Mouse (Mus musculus) monocyte, adult 5-6 weeks (primary cell): ENCODE measurements around the gene Rnf215. TPM values are rescaled to one million over a fixed set of nuclear protein-coding genes. Genes with fewer than 3 reads are reported as not detected.
"Not testable (repeated sequence)": the region's sequence is repeated elsewhere in the genome, so short reads cannot be mapped to it uniquely, and the experiment has no call there.

Source experiments
- ATAC-seq: fragments of 153-309, 156-312 bp; replicated peaks from 2 replicates; pipeline ENCODE4 v1.8.0; 2017; ENCODE audit warnings: mild to moderate bottlenecking; ENCODE audit not compliant: low TSS enrichment, insufficient number of reproducible peaks, severe bottlenecking, poor library complexity, low FRiP score
- total RNA-seq: library from RNA; stranded (forward); fragments of 200-1000, 200-491, 200-594 nt; gene quantifications from 3 replicates; pipeline ENCODE4 v1.2.3, GENCODE M21; 2017

Gene Rnf215
- total RNA-seq, 1 experiment from 2014 or later: 30.3 TPM

DNA sequence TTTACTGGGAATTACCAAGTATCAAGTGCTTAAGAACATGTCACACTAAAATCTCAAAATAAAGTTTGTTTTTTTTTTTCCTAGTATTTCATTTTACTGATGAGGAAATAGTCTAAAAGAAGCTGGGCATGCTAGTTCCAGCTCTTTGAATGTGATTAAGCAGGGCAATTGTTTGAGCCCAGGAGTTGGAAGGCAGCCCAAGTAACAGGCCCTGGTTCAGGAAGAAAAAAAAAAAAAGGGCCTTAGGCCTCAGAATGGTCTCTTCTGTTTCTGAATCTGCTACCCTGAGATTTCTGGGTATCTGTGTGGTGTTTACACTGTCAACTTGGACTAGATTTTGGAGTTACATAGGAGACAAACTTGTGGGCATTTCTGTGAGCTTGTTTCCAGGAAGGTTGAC lies 48.5 kb downstream of the Rnf215 start:
- ATAC-seq: no peak

DNA sequence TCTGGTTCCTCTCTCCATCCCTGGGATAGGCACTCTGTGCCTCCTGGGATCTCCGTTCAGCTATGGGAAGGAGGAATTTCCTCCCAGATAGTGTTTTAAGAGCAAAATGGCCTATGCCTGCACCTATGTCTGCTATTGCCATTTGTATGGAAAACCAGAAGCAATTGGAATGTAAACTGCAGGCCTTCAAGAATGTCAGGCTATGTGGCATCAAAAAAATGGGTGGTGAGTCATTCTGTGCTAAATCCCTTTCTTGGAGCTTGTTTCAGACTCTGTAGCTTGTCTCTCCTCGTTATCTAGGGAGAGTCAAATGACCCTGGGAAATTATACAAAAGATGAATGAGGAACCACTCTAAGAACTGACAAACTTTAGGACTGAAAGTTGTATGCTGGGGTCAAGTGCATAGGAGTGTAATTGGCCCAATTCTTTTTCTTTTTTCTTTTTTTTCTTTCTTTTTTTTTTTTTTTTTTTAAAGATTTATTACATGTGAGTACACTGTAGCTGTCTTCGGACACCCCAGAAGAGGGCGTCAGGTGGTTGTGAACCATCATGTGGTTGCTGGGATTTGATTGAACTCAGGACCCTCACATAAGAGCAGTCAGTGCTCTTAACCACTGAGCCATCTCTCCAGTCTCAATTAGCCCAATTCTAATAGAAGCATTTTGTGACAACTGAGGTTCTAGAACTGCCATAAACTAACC lies 49.4 kb downstream of the Rnf215 start:
- no peak for ATAC-seq

DNA sequence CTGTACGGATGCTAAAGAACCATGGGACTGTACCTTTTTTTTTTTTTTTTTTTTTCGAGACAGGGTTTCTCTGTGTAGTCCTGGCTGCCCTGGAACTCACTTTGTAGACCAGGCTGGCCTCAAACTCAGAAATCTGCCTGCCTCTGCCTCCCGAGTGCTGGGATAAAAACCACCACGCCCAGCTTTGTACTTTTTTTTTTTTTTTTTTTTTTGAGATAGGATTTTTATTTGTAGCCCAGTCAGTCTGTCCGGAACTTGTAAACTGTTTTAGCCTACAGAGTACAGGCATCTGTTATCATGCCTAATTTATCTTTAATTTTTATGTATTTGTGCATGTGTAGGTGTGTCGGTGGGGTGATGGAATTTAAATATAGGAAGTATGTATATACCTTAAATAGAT lies 50.5 kb downstream of the Rnf215 start:
- ATAC-seq: not testable (repeated sequence)

DNA sequence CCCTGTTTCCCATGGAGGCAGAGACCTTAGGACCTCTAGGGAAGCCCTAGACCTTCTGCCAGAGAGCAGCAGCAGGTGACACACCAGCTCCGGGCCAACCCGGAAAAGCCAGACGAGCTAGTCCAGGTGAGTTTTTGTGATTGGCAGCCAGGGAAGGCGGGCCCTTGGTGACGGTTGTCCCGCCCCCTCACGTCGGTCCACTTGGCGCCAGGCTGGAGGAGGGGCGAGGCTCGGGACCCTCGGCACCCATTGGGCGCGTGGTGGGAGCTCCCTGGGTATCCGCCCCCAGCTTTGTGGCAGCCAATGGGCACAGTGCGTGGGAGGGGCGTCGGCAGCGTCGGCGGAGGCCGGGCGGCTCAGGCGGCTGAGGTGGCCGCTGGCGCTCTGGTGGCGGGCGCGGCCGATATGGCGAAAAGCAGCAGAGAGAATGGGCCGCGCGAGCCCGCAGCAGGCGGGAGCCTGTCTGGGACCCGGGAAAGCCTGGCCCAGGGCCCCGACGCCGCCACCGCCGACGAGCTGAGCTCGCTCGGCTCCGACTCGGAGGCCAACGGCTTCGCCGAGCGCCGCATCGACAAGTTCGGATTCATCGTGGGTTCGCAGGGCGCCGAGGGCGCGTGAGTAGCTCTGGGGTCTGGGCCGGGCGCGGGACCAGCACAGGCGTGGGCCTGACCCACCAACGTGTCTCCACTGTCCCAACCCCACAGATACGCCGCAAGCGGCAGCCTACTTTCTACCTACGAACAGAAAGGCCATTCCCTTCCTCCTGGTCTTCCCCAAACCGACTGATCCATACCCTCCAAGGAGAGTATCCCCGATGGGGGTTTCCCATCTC lies 51.7 kb downstream of the Rnf215 start, which contains the start of gene Tbc1d10a:
TSS of gene Tbc1d10a (plus strand) at position 304 of the 832 bp plus-strand sequence.
- ATAC-seq: peak; percentile 99

DNA sequence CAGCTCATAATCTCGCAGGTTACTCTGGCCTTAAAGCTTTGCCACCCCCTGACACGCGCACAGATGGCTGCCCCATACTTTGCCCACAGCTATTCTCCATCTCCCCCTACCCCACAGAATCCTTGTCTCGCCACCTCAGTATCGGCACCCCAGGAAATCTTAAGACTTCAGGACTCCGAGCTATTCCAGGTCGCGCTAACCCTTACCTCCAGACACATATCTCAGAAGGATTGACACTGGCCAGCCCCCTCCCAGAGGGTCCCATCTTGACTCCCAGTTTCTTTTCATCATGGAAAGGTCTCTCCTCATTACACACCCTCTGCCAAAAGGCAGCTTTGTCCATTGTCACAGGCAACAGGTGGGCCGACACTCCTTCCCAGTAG lies 52.3 kb downstream of the Rnf215 start:
- no peak for ATAC-seq

DNA sequence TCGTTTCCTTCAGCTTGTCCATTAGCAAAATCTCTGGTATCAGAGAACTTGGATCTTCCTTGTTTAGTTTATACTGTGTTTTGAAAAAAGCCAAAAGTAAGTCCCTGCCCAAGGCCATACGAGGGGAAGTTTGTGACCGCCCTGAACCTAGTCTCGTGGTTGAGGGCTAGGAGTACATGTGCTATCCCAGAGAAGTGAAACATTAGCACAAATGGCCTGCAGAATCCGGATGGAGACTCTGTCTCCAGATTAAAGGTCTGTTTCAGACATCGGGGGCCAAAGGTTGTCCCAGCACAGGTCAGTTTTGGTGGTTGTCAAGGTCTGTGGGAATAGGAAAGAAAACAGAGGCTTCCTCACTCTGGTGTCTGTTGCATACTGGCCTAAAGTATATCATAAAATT lies 54.2 kb downstream of the Rnf215 start:
- ATAC-seq: no peak

DNA sequence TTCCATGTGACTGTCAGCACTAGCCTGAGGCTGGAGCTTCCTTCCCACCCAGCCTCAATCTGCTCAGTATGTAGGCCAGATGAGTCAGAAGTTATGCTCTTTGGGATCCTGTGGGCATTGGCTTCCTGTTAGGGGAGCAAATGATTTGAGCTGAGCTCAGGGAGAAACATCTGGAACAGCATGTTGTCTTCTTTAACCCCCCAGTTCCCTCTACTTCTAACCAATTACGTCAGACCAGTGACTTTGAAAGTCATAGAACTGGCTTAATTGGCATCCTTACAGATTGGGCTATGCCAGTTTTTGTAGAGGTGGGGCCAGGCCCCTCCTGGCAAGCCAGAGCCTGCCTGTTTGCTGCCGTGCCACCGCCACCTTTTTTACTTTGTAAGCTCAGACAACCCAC lies 55.7 kb downstream of the Rnf215 start:
- no peak for ATAC-seq

Other genes starting within 250 kb of the Rnf215 start
- not detected in 3 replicates for gene 4921536K21Rik, start 240.1 kb upstream of the Rnf215 start, total RNA-seq
- 0.29 to 1.8 TPM (median 0.57 TPM) in 3 replicates for gene Dusp18, start 240.0 kb upstream of the Rnf215 start, total RNA-seq
- gene Slc35e4, start 220.5 kb upstream of the Rnf215 start, total RNA-seq: 7.2 to 8.1 TPM (median 7.8 TPM) in 3 replicates
- 35.6 to 51.2 TPM (median 43.7 TPM) in 3 replicates for gene Tcn2, start 203.0 kb upstream of the Rnf215 start, total RNA-seq
- 66.0 to 68.7 TPM (median 66.2 TPM) in 3 replicates for gene Pes1, start 171.2 kb upstream of the Rnf215 start, total RNA-seq
- gene 4930556J24Rik, start 158.4 kb upstream of the Rnf215 start, total RNA-seq: not detected in 3 replicates
- gene Gal3st1, start 151.6 kb upstream of the Rnf215 start, total RNA-seq: 0.48 TPM in 1 of 3 replicates, not detected in the others
- not detected in 3 replicates for gene Sec14l4, start 103.7 kb upstream of the Rnf215 start, total RNA-seq
- not detected in 3 replicates for gene Sec14l3, start 70.4 kb upstream of the Rnf215 start, total RNA-seq
- 1.4 TPM in 1 of 3 replicates, not detected in the others for gene Mtfp1, start 39.8 kb upstream of the Rnf215 start, total RNA-seq
- 1.6 TPM in 1 of 3 replicates, not detected in the others for gene Sec14l2, start 11.8 kb upstream of the Rnf215 start, total RNA-seq
- gene Ccdc157, start 25.1 kb downstream of the Rnf215 start, total RNA-seq: 1.3 to 9.2 TPM (median 1.4 TPM) in 3 replicates
- gene Sf3a1, start 25.1 kb downstream of the Rnf215 start, total RNA-seq: 14.2 to 26.6 TPM (median 15.3 TPM) in 3 replicates
- 9.5 to 17.6 TPM (median 16.9 TPM) in 3 replicates for gene Tbc1d10a, start 51.6 kb downstream of the Rnf215 start, total RNA-seq
- gene Castor1, start 83.0 kb downstream of the Rnf215 start, total RNA-seq: 0.64 to 8.6 TPM (median 2.4 TPM) in 3 replicates
- gene Osm, start 101.2 kb downstream of the Rnf215 start, total RNA-seq: 75.5 to 155 TPM (median 106 TPM) in 3 replicates
- 0.29 to 1.1 TPM (median 0.32 TPM) in 3 replicates for gene Lif, start 122.4 kb downstream of the Rnf215 start, total RNA-seq